Mouse (Mus musculus) small intestine, adult 2 months (tissue): ENCODE data around the gene Lrrc4b.

ENCODE experiments used
- CTCF ChIP-seq: fragments of 200-500 bp; IDR thresholded peaks from 2 replicates; pipeline ENCODE4 v1.5.1; 2012; ENCODE audit warnings: low read depth, mild to moderate bottlenecking, control low read depth, inconsistent platforms, low read length, moderate library complexity, mixed read lengths; ENCODE audit not compliant: insufficient replicate concordance, insufficient read length; ENCODE audit errors: extremely low read depth
- POLR2A ChIP-seq: fragments of 200-500 bp; IDR thresholded peaks from 2 replicates; pipeline ENCODE4 v1.6.1; 2012; ENCODE audit warnings: low read depth, mild to moderate bottlenecking, control low read depth, inconsistent platforms, low read length, moderate library complexity

DNA sequence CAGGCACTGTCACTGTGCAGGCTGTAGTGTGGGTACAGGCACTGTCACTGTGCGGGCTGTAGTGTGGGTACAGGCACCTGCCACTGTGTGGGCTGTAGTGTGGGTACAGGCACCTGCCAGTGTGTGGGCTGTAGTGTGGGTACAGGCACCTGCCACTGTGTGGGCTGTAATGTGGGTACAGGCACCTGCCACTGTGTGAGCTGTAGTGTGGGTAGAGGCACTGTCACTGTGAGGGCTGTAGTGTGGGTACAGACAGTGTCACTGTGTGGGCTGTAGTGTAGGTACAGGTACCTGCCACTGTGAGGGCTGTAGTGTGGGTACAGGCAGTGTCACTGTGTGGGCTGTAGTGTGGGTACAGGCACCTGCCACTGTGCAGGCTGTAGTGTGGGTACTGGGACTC, 55.3 kb downstream of the Lrrc4b start:
- TF ChIP-seq POLR2A (no peak), CTCF (no peak)
